Mouse (Mus musculus): ENCODE data around the gene Ppia. TPM values are rescaled to one million over a fixed set of nuclear protein-coding genes. Genes with fewer than 3 reads are reported as not detected.

Ppia gene
- polyA plus RNA-seq, 1 experiment: 1,237 TPM

DNA sequence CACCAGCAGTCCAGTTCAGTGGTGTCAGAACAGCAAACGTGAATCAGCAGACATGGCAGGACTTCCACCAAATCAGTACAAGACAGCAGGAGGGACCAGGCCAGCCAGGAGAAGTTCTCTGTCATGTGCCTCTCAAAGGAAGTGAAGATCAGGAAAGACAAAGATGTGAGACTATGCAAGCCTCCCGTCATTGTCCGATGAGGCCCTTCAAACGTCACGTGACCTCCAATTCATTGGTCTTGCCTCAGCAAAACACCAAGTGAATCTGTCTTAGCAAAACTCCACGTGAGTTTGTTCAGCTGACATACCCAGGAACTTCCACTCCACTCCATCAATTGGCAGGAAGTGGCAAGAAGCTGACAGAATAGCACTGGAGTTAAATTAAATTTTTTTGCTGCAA, 40.8 kb downstream of the Ppia start:
- 67% methylated on average over 6 of the region's 6 CpGs for WGBS
- Histone ChIP-seq H3K27ac (ENCODE audit: insufficient read depth, low read depth, low read length) (no peak overlapping the region), H3K36me3 (ENCODE audit: control insufficient read depth, insufficient read depth, low read length) (no peaks in the 10 kb centered on the region), H3K4me3 (ENCODE audit: insufficient read depth, low read depth, low read length) (no peak overlapping the region), H3K4me1 (ENCODE audit: control insufficient read depth, insufficient read depth, low read length) (no peaks in the 10 kb centered on the region), H3K27me3 (replicated peaks; ENCODE audit: control insufficient read depth, insufficient read depth, low read length) (no peaks in the 10 kb centered on the region)
- TF ChIP-seq CTCF (conservative IDR thresholded peaks at IDR 0.05; ENCODE audit: insufficient read depth, insufficient read length, low read depth, low read length) (no peak), POLR2A (IDR thresholded peaks at IDR 0.05; ENCODE audit: low read depth, low read length) (no peak)
- DNase-seq: no peak

DNA sequence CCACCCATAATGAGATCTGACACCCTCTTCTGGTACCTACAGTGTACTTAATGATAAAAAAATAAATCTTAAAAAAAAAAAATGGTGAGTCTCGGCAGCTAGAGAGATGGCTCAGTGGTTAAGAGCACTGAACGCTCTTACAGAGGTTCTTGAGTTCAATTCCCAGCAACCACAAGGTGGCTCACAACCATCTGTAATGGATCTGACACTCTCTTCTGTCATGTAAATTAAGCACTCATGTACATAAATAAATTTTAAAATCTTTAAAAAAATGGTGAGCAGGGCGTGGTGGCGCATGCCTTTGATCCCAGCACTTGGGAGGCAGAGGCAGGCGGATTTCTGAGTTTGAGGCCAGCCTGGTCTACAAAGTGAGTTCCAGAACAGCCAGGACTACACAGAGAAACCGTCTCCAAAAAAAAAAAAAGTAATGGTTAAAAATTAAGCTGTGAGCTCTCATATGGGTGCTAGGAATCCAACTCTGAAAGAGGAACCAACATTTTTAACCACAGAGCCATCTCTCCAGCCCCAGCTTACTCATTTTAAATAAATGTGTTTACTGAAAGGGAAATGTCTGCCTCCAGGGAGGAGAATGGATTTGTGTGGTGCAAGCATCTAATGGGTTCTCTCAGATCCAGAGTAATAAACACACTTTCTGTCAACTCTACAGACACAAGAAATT, 48.1 kb downstream of the Ppia start:
- TF ChIP-seq CTCF (conservative IDR thresholded peaks at IDR 0.05; ENCODE audit: insufficient read depth, insufficient read length, low read depth, low read length) (no peak), POLR2A (IDR thresholded peaks at IDR 0.05; ENCODE audit: low read depth, low read length) (no peak)
- peaks cover 2% of the 10 kb centered on the region; the same call in 1 of the 2 replicates for H3K4me1 ChIP-seq (ENCODE audit: control insufficient read depth, insufficient read depth, low read length)
- no peak for DNase-seq
- H3K27me3 ChIP-seq (replicated peaks; ENCODE audit: control insufficient read depth, insufficient read depth, low read length): no peaks in the 10 kb centered on the region
- WGBS: 86% methylated on average over 6 of the region's 6 CpGs
- no peaks in the 10 kb centered on the region for H3K36me3 ChIP-seq (ENCODE audit: control insufficient read depth, insufficient read depth, low read length)
- no peak overlapping the region for H3K27ac ChIP-seq (ENCODE audit: insufficient read depth, low read depth, low read length)
- no peak overlapping the region for H3K4me3 ChIP-seq (ENCODE audit: insufficient read depth, low read depth, low read length)

DNA sequence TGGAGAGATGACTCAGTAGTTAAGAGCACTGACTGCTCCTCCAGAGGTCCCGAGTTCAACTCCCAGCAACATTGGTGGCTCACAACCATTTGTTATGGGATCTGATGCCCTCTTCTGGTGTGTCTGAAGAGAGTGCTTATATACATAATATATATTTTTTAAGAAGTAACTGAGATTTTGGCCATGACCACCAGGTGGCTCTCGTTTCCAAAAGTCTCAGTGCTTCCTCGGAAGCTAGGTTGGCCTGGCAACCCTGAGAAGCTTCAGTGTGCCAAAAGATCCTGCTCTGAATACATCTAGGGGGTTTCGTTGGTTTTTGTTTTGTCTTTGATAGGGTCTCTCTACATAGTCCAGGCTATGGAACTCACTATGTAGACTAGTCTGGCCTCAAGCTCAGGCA, 49.9 kb downstream of the Ppia start:
- peak; percentile 64 for DNase-seq
- 23% methylated on average over 4 of the region's 4 CpGs for WGBS
- H3K27me3 ChIP-seq (replicated peaks; ENCODE audit: control insufficient read depth, insufficient read depth, low read length): no peaks in the 10 kb centered on the region

DNA sequence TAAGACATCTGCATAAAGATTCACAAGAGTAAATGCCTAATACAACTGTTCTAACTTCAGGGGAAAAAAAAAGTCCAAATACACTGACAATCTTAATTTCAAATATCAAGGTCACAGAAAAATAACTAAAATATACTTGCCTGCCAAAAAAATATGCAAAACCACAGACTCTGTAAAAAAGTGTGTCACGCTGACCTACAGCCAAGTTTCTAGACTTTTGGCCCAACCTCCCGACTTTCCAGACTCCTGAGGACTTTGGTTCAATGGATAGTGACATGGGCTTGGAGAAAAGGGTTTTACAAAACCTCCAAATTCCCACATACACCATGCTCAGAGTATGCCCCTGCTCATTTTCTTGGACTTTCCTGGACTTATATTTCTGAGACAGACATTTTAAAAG, 53.3 kb downstream of the Ppia start:
- H3K4me1 ChIP-seq (ENCODE audit: control insufficient read depth, insufficient read depth, low read length): peaks cover 18% of the 10 kb centered on the region; the same call in 1 of the 2 replicates
- DNase-seq: peak; percentile 63
- TF ChIP-seq CTCF (conservative IDR thresholded peaks at IDR 0.05; ENCODE audit: insufficient read depth, insufficient read length, low read depth, low read length) (no peak), POLR2A (IDR thresholded peaks at IDR 0.05; ENCODE audit: low read depth, low read length) (no peak)
- WGBS: 15% methylated on average over 2 of the region's 2 CpGs
- no peaks in the 10 kb centered on the region; the same call in 1 of the 2 replicates for H3K36me3 ChIP-seq (ENCODE audit: control insufficient read depth, insufficient read depth, low read length)
- H3K27ac ChIP-seq (ENCODE audit: insufficient read depth, low read depth, low read length): no peak overlapping the region
- H3K27me3 ChIP-seq (replicated peaks; ENCODE audit: control insufficient read depth, insufficient read depth, low read length): no peaks in the 10 kb centered on the region
- H3K4me3 ChIP-seq (ENCODE audit: insufficient read depth, low read depth, low read length): no peak overlapping the region

More for the DNA sequence above, 49.9 kb downstream of the Ppia start:
- no peak overlapping the region for H3K27ac ChIP-seq (ENCODE audit: insufficient read depth, low read depth, low read length)
- H3K36me3 ChIP-seq (ENCODE audit: control insufficient read depth, insufficient read depth, low read length): no peaks in the 10 kb centered on the region
- no peak overlapping the region for H3K4me3 ChIP-seq (ENCODE audit: insufficient read depth, low read depth, low read length)
- TF ChIP-seq POLR2A (IDR thresholded peaks at IDR 0.05; ENCODE audit: low read depth, low read length): no peak
- peak; percentile 55 for TF ChIP-seq CTCF (conservative IDR thresholded peaks at IDR 0.05; ENCODE audit: insufficient read depth, insufficient read length, low read depth, low read length)
- H3K4me1 ChIP-seq (ENCODE audit: control insufficient read depth, insufficient read depth, low read length): peaks cover 10% of the 10 kb centered on the region; the same call in 1 of the 2 replicates

Other genes with a start within 250 kb of the Ppia start
- gene A730071L15Rik, start 215.4 kb upstream of the Ppia start, polyA plus RNA-seq (2012; rRNA removed): 0.18 and 0.20 TPM in 2 replicates
- 39.6 and 40.8 TPM in 2 replicates for gene Nudcd3, start 215.0 kb upstream of the Ppia start, polyA plus RNA-seq (2012; rRNA removed)
- gene Npc1l1, start 185.3 kb upstream of the Ppia start, polyA plus RNA-seq (2012; rRNA removed): 0.06 and 0.11 TPM in 2 replicates
- 29.1 and 29.3 TPM in 2 replicates for gene Ddx56, start 147.7 kb upstream of the Ppia start, polyA plus RNA-seq (2012; rRNA removed)
- gene Tmed4, start 140.6 kb upstream of the Ppia start, polyA plus RNA-seq (2012; rRNA removed): 220 and 227 TPM in 2 replicates
- 382 and 420 TPM in 2 replicates for gene Ogdh, start 123.8 kb upstream of the Ppia start, polyA plus RNA-seq (2012; rRNA removed)
- 47.7 and 53.7 TPM in 2 replicates for gene Zmiz2, start 26.4 kb upstream of the Ppia start, polyA plus RNA-seq (2012; rRNA removed)
- 60.8 and 76.1 TPM in 2 replicates for gene H2afv, start 29.0 kb downstream of the Ppia start, polyA plus RNA-seq (2012; rRNA removed)
- 5.8 and 7.6 TPM in 2 replicates for gene Purb, start 60.5 kb downstream of the Ppia start, polyA plus RNA-seq (2012; rRNA removed)
- 3.2 and 10.3 TPM in 2 replicates for gene Myo1g, start 105.5 kb downstream of the Ppia start, polyA plus RNA-seq (2012; rRNA removed)
- 56.1 and 60.8 TPM in 2 replicates for gene Ccm2, start 131.4 kb downstream of the Ppia start, polyA plus RNA-seq (2012; rRNA removed)
- gene Nacad, start 190.6 kb downstream of the Ppia start, polyA plus RNA-seq (2012; rRNA removed): 2.2 and 2.7 TPM in 2 replicates
- 73.9 and 85.3 TPM in 2 replicates for gene Tbrg4, start 210.6 kb downstream of the Ppia start, polyA plus RNA-seq (2012; rRNA removed)
- gene Wap, start 223.2 kb downstream of the Ppia start, polyA plus RNA-seq (2012; rRNA removed): not detected in 2 replicates
- gene Ramp3, start 243.1 kb downstream of the Ppia start, polyA plus RNA-seq (2012; rRNA removed): 40.1 and 41.0 TPM in 2 replicates